ENCODE assay signal across 18 mouse cellular contexts in genomic region chr8:76328540-76328939, GRCm38 (mm10).
DNase-seq lines count a peak whose midpoint lies in the region; ATAC-seq and TF ChIP-seq lines count a peak whose summit lies in the region.
"Had no signal": no experiment of that assay in that cellular context is flagged by ENCODE, and none has a peak within 500 bp of the region (broad histone marks: within the 10 kb centered on the region; RNA-seq: fewer than 3 reads in every experiment).

No protein-coding gene starts in this region.

- no peaks in the 10 kb centered on the region for H3K36me3 ChIP-seq in heart, adult 2 months (ENCODE audit: control insufficient read depth, insufficient read depth, low read length)
- no peaks in the 10 kb centered on the region for H3K36me3 ChIP-seq in ES-E14 (ENCODE audit: control insufficient read depth, insufficient read depth, low read length, poor library complexity, severe bottlenecking)
- H3K36me3 ChIP-seq in neural tube, embryonic 15.5 days: no peaks in the 10 kb centered on the region
- no peaks in the 10 kb centered on the region for H3K36me3 ChIP-seq in midbrain, embryonic 14.5 days (ENCODE audit: control insufficient read depth, insufficient read depth, low read length)
- H3K36me3 ChIP-seq: embryonic facial prominence, embryonic 12.5 days; forebrain, embryonic 15.5 days; heart, embryonic 13.5 days; hindbrain, embryonic 12.5 days had no signal

- no peak overlapping the region for H3K4me2 ChIP-seq in neural tube, embryonic 15.5 days
- no peak overlapping the region for H3K4me2 ChIP-seq in midbrain, embryonic 14.5 days (ENCODE audit: low read length)
- H3K4me2 ChIP-seq: embryonic facial prominence, embryonic 12.5 days; forebrain, embryonic 15.5 days; heart, embryonic 13.5 days; hindbrain, embryonic 12.5 days had no signal

- no peak for TF ChIP-seq POLR2A in heart, adult 2 months (IDR thresholded peaks at IDR 0.05; ENCODE audit: insufficient read depth, low read depth, low read length)

- H3K27me3 ChIP-seq in heart, adult 2 months (ENCODE audit: control insufficient read depth, insufficient read depth, low read length): no peaks in the 10 kb centered on the region
- no peaks in the 10 kb centered on the region for H3K27me3 ChIP-seq in neural tube, embryonic 15.5 days (replicated peaks)
- no peaks in the 10 kb centered on the region for H3K27me3 ChIP-seq in midbrain, embryonic 14.5 days (ENCODE audit: control insufficient read depth, insufficient read depth, low read length)
- H3K27me3 ChIP-seq: embryonic facial prominence, embryonic 12.5 days; forebrain, embryonic 15.5 days; heart, embryonic 13.5 days; hindbrain, embryonic 12.5 days had no signal

- H3K27ac ChIP-seq in heart, adult 2 months: no peak overlapping the region
- H3K27ac ChIP-seq in layer of hippocampus, adult 2 months: no peak overlapping the region
- H3K27ac ChIP-seq in ES-E14 (ENCODE audit: insufficient read depth, low read depth, low read length, poor library complexity, severe bottlenecking): no peak overlapping the region
- H3K27ac ChIP-seq in neural tube, embryonic 15.5 days (replicated peaks): no peak overlapping the region
- no peak overlapping the region for H3K27ac ChIP-seq in midbrain, embryonic 14.5 days (replicated peaks; ENCODE audit: low read depth, low read length)
- H3K27ac ChIP-seq: embryonic facial prominence, embryonic 12.5 days; forebrain, embryonic 15.5 days; heart, embryonic 13.5 days; hindbrain, embryonic 12.5 days had no signal

- H3K4me3 ChIP-seq in heart, adult 2 months: no peak overlapping the region
- no peak overlapping the region for H3K4me3 ChIP-seq in layer of hippocampus, adult 2 months
- H3K4me3 ChIP-seq in ES-E14 (ENCODE audit: insufficient read depth in 1 of 2, low read depth in 1 of 2, low read length in 2 of 2, poor library complexity in 1 of 2, severe bottlenecking in 1 of 2): no peak overlapping the region
- H3K4me3 ChIP-seq in neural tube, embryonic 15.5 days (replicated peaks): no peak overlapping the region
- no peak overlapping the region for H3K4me3 ChIP-seq in midbrain, embryonic 14.5 days (replicated peaks; ENCODE audit: low read depth, low read length)
- H3K4me3 ChIP-seq: embryonic facial prominence, embryonic 12.5 days; forebrain, embryonic 15.5 days; heart, embryonic 13.5 days; hindbrain, embryonic 12.5 days had no signal

- ATAC-seq in neural tube, embryonic 15.5 days (ENCODE audit: low FRiP score): no peak
- ATAC-seq in midbrain, embryonic 14.5 days (ENCODE audit: low FRiP score, low TSS enrichment): no peak
- ATAC-seq: forebrain, embryonic 15.5 days; hindbrain, embryonic 16.5 days had no signal

- H3K4me1 ChIP-seq in heart, adult 2 months (ENCODE audit: control insufficient read depth, insufficient read depth, low read length): no peaks in the 10 kb centered on the region
- no peaks in the 10 kb centered on the region for H3K4me1 ChIP-seq in ES-E14 (ENCODE audit: control insufficient read depth in 2 of 2, insufficient read depth in 2 of 2, low read length in 2 of 2, poor library complexity in 1 of 2)
- no peaks in the 10 kb centered on the region for H3K4me1 ChIP-seq in neural tube, embryonic 15.5 days
- H3K4me1 ChIP-seq in midbrain, embryonic 14.5 days (ENCODE audit: control insufficient read depth, insufficient read depth, low read length): no peaks in the 10 kb centered on the region
- H3K4me1 ChIP-seq: embryonic facial prominence, embryonic 12.5 days; forebrain, embryonic 15.5 days; heart, embryonic 13.5 days; hindbrain, embryonic 12.5 days had no signal

- H3K9ac ChIP-seq in heart, adult 2 months (ENCODE audit: low read depth, low read length): no peak overlapping the region
- H3K9ac ChIP-seq in ES-E14 (ENCODE audit: insufficient read depth, low read depth, low read length, poor library complexity, severe bottlenecking): no peak overlapping the region
- no peak overlapping the region for H3K9ac ChIP-seq in neural tube, embryonic 15.5 days (replicated peaks)
- H3K9ac ChIP-seq in midbrain, embryonic 14.5 days (replicated peaks; ENCODE audit: low read length): no peak overlapping the region
- H3K9ac ChIP-seq: embryonic facial prominence, embryonic 12.5 days; forebrain, embryonic 15.5 days; heart, embryonic 13.5 days; hindbrain, embryonic 12.5 days had no signal

- no peak for TF ChIP-seq EP300 in heart, adult 2 months (IDR thresholded peaks at IDR 0.05; ENCODE audit: insufficient read depth, low read depth, low read length)

- in situ Hi-C loops in ES-E14 (cut with MboI; ENCODE audit: low sequenced_read_pairs in 2 of 2, unreplicated experiment in 2 of 2): no loop called here

- WGBS in heart, adult 2 months: 29% methylated on average over 1 of the region's 1 CpGs
- WGBS in neural tube, embryonic 15.5 days: 77% methylated on average over 1 of the region's 1 CpGs
- WGBS in midbrain, embryonic 14.5 days: 68% methylated on average over 1 of the region's 1 CpGs

- intact Hi-C loops in heart, adult 2 months (cut with DNase I): no loop called here
- intact Hi-C loops in heart, postnatal 25 days (cut with DNase I): no loop called here

- no peaks in the 10 kb centered on the region for H3K79me2 ChIP-seq in heart, adult 2 months (replicated peaks; ENCODE audit: control insufficient read depth, insufficient read depth, low read length)

- no peak for DNase-seq in heart, adult 2 months
- DNase-seq in heart, postnatal 25 days (ENCODE audit: low spot score): no peak
- no peak for DNase-seq in layer of hippocampus, adult 2 months (ENCODE audit: low spot score in 2 of 2)
- DNase-seq in layer of hippocampus, postnatal 25 days (ENCODE audit: extremely low spot score in 1 of 2, low spot score in 1 of 2): no peak
- no peak for DNase-seq in ES-E14 (ENCODE audit: low read depth, low spot score)
- no peak for DNase-seq in midbrain, embryonic 14.5 days
- DNase-seq: adrenal gland, postnatal 10 days; cerebellum, adult 11 months; cerebellum, adult 9-10 months; cerebellum, postnatal 25 days; gastrocnemius, postnatal 14 days; heart, postnatal 4 days had no signal

- peak; percentile 34 for TF ChIP-seq CTCF in heart, adult 2 months (IDR thresholded peaks at IDR 0.05)
- peak; percentile 56 for TF ChIP-seq CTCF in layer of hippocampus, adult 2 months (conservative IDR thresholded peaks at IDR 0.05)

- H3K9me3 ChIP-seq in ES-E14 (ENCODE audit: control insufficient read depth, insufficient read depth, low read depth, low read length): no peaks in the 10 kb centered on the region
- H3K9me3 ChIP-seq in neural tube, embryonic 15.5 days (replicated peaks): no peaks in the 10 kb centered on the region
- H3K9me3 ChIP-seq in midbrain, embryonic 14.5 days (ENCODE audit: control insufficient read depth, low read length): no peaks in the 10 kb centered on the region
- H3K9me3 ChIP-seq: embryonic facial prominence, embryonic 12.5 days; forebrain, embryonic 15.5 days; heart, embryonic 13.5 days; hindbrain, embryonic 12.5 days had no signal

TF ChIP-seq in ES-E14, 5 proteins besides CTCF, POLR2A, EP300 and RAD21:
- TF ChIP-seq HCFC1 (IDR thresholded peaks at IDR 0.05; ENCODE audit: borderline replicate concordance, insufficient read depth, low read length) (no peak), CHD2 (IDR thresholded peaks at IDR 0.05; ENCODE audit: low read depth, low read length) (no peak), ZNF384 (IDR thresholded peaks at IDR 0.05; ENCODE audit: low read depth, low read length) (peak; percentile 94)
